Mouse (Mus musculus) adrenal gland, adult 2 months (tissue): ENCODE measurements around the gene D630003M21Rik. TPM values are rescaled to one million over a fixed set of nuclear protein-coding genes. Genes with fewer than 3 reads are reported as not detected.

Experiments used
- DNase-seq: peaks from one replicate; pipeline ENCODE4 v3.0.0; 2021
- polyA plus RNA-seq: library from polyadenylated mRNA; depleted of rRNA; stranded (reverse); fragments of >200 nt; gene quantifications from 2 replicates; pipeline ENCODE4 v1.2.3, GENCODE M21; 2012
- total RNA-seq, 2 experiments: library from RNA; stranded (reverse); gene quantifications; 2 replicates each; pipeline ENCODE4 v1.2.3; 2021

Gene D630003M21Rik
- total and polyA plus RNA-seq, 3 experiments, result 1.4 to 4.1 (median 3.1) TPM

DNA sequence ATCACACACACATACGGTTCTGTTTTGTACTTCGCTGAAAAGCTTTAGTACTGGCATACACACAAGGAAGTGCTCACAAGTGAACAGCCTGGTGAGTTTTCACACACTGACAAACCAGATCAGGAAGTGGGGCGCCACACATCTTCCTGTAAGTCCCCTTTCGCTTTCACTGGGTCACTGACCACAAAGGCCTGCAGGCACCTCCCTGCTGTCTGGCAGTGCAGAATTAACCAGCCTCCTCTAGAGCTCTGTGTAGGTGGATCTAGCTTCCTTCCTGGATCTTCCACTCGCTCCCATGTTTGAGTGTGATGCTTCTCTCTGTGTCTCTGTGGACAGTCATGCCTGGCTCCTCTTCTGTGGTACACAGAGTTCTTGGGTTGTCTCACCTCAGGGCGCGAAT, 62.4 kb downstream of the D630003M21Rik start:
- peak; percentile 42 for DNase-seq

DNA sequence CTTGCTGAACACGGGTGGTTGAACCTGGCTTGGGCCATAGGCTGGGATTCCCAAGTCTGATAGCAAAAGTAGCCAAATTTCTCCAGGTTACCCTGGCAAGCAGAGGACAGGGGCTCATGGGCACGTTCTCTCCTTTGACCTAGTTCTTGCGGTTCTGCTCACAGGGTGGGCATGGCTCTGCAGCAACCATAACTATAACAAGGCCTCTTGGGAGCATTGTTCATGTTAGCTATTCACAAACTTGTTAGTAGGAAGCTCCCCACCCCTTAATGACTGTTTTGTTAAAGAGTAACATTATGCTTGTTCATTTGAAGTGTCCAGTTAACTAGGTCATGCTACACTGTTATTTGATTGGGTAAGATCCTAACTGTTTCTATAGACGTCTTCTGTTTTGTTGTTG, 63.2 kb downstream of the D630003M21Rik start:
- no peak for DNase-seq

DNA sequence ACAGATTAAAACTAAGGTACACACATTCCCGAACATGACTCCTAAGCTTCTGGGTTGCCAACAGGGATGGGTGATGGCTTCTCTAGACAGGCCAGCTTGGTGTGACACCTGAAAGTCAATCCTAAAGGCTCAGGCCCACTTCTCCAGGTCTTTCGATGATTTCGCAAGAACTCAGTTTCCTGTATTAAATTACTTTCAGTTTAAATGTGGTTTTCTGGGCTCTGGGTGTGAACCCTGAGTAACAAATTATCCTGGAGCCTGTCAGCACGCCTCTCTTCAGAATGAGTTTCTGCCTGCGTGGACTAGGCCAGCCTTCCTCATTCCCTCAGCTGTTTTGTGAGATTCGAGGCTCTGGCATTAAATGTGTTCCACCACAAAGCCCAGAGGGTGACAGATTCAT, 66.0 kb downstream of the D630003M21Rik start:
- DNase-seq, result no peak

GRCm38 (mm10) chr2:158161761-158162160, 67.3 kb downstream of the D630003M21Rik start:
- no peak for DNase-seq

DNA sequence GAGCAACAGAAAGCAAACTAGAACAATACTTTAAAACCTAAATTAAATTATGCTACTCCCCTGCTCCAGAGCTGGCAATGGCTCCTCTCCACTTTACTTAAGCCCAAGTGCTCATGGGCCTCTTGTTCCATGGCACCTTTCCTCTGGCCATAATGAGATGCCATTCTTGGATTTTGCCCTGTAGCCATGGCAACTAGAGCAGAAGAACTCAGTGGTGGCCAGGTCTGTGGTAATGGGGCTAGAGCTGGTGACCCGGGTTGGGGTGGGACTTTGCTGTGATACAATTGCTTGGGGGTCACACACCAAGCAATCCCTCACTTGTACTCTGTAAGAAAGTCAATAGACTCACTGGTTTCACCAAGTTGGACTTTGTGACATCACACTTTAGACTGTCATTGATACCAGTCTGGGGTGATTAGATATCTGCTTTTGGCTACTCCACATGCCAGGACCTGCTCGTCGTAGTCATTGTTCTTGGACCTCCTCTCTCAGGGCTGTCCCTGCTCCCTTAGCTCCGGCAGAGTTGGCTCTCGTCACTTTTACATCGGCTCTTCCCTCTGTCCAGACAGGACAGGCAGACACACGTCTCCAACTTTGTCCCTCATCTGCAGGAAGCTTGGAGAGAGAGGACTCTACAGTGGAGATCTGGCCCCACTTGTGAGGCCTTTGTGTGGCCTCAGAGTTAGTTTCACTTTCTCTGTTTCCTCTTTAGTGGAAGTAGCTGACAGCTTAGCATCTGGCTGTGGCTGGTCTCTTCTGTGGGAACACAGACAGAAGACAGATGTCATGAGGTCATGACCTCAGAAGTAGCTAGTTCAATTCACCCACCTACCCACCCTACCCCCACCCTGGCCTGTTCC, 69.4 kb downstream of the D630003M21Rik start:
- no peak for DNase-seq

DNA sequence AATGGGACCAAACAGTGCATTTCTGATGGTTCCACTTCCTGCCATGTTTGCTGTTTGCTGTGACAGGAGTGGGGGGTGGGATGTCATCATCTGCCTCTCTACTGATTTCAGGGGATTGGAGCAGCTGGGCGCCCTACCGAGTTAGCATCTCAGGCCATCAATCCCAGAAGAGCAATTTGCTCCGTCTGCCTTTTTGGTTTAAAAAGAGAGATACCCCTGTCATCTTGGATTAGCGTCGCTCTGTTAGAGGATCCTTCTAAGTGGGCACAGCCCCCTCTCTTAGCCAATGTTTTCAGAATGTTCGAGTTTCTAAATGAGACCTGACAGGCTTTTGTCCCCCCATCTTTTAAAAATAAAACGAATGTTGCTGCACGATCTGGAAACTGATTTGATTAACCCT, 71.4 kb downstream of the D630003M21Rik start:
- DNase-seq, result no peak

DNA sequence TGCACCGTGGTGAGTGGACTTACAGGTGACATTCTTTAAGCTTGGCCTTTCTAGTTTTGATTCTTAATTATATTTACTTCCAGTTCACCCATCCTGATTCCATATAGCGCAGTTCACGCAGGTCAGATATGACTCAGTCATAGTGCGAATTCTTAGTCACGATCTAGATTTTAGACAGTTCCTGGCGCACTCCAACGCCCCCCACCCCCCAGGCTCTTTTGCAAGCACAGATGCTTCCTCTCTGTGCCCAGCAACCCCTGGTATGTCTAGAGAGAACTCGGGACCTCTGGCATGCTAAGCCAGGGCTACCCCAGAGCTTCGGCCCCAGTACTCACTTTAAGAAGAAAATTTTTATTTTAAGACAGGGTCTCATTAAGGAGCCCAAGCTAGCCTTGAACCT, 72.5 kb downstream of the D630003M21Rik start:
- no peak for DNase-seq

GRCm38 (mm10) chr2:158155615-158156014, 73.4 kb downstream of the D630003M21Rik start:
- no peak for DNase-seq

- no peak for DNase-seq
Observed at GRCm38 (mm10) chr2:158155101-158155500, 73.9 kb downstream of the D630003M21Rik start.

- DNase-seq, result no peak
Observed at GRCm38 (mm10) chr2:158154641-158155040, 74.4 kb downstream of the D630003M21Rik start.

DNA sequence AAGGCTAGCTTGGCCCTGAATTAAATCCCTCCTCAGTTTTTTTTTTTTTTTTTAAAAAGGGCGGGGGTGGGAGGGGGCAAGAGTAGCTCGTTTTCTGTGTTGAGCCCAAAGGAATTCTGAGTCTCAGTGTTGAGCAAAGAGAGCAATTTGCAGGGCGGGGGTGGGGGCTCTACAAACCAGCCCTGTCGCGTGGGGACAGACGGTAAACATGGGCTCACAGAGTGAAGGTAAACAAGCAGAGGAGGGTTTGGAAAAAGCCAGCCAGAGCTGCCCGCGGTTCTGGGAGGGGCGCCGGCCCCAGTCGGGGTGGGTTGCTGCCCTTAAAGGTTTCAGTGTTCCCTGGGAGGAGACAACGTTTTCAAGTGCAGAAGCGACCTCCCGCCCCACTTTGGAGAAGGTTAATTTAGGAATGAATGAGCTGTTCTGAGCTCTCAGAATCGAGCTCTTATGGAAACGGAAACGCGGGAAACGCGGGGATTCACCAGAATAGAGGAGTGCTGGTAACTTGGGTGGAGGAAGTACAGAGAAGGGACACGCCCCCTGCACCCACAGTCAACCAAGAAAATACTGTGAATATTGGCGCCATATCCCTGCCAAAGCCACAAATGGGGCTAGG, 75.2 kb downstream of the D630003M21Rik start:
- DNase-seq, result no peak

DNA sequence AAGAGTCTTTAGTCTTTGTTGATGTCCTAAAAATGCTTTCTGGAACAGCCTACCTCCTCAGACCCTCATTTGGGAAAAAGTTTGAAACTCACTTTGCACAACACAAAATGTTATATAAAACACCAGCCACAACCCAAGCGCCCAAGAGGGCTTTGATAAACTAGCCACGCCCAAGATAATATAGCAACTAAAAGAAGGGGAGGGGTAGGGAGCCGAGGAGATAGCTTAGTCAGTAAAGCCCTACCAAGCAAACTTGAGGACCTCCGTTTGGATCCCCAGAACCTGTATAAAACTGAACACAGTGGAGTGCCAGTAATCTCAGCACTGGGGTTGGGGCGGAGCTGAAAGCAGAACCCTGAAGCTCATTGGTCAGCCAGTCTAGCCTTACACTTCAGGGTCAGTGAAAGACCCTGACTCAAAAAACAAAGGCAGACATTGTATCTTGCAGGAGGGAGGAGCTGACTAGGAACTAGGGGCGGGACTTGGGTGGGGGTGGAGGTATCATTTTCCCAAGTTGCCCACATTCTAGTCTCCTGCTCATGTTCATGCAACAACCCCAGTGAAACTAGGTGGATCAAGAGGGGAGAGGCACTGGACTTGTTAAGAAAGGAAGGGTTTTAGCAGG, 76.2 kb downstream of the D630003M21Rik start:
- DNase-seq, result no peak

- no peak for DNase-seq
Observed at GRCm38 (mm10) chr2:158151077-158151476, 77.9 kb downstream of the D630003M21Rik start.

GRCm38 (mm10) chr2:158146971-158147370, 82.1 kb downstream of the D630003M21Rik start:
- DNase-seq, result no peak

DNA sequence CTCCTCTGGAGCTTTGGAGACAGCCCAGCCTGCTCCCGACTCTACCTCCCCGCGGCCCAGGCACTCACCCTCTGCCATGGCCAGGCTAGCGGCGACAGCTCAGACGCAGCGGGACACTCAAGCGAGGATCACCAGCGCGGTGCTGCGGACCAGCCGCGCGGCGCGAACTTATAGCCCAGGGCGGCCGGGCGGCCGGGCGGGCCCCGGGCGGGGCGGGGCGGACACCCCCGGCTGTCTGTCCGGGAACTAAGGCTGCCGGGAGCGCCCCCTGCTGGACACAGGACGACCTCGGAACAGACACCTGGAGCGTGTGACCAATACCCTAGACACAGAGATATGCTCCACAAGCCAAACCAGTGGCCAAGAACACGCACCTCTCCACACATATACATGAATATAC, 82.8 kb downstream of the D630003M21Rik start, which contains the start of gene Tgm2:
Gene Tgm2 (minus strand): TSS at position 214 of the 400 bp plus-strand sequence.
- peak; percentile 92 for DNase-seq

- no peak for DNase-seq
Observed at GRCm38 (mm10) chr2:158145528-158146065, 83.4 kb downstream of the D630003M21Rik start.

- no peak for DNase-seq
Observed at GRCm38 (mm10) chr2:158144750-158145527, 84.1 kb downstream of the D630003M21Rik start.

DNA sequence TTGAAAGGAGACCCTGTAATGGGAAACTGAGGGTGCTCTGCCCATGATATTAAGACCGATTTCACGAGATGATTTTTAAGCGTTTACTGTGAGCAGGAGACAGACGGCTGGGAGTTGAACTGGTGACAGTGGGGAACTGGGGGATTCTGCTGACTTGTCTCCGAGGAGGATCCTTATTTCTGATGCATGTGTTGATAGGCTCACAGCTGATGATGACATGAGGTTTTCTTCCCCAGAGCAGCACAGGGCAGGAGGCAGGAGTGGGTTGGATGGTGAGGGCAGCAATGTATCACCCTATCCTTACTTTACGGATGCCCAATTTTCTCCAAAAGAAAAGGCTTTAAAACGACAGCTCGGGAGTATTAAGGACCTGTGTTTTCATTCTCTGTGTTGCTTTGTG, 84.8 kb downstream of the D630003M21Rik start:
- DNase-seq, result no peak

DNA sequence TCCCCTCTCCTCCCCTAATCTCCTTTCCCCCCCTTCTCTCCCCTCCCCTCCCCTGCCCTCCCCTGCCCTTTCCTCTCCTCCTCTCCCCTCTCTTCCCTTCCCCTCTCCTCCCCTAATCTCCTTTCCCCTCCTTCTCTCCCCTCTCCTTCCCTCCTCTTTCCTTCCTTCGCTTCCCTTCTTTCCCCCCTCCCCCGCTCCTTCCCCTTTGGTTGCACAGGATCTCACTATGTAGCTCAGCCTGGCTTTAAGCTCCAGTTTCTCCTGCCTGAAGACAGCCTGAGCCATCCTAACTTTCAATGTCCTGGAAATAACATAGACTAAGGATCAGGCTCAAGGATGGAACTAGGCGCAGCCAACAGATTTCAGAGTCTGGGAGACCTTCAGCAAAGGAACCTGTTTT, 85.2 kb downstream of the D630003M21Rik start:
- no peak for DNase-seq

DNA sequence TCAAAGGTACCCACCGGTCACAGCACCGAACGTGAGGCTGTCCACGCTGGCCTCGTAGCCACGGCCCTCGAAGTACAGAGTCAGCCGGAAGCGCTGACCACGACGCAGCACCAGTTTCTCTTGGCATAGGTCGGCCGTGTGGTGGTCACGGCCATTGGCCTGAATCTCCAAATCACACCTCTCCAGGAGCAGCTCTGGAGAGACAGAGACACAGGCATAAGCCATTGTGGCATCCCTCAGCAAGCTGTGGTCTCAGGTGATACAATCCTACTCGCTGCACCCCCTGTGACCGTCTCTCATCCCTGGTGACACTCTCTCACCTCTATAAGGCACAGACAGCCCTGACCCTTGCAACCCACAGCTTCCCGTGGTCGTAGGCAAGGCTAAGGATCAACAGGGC, 86.0 kb downstream of the D630003M21Rik start:
- DNase-seq, result no peak

- DNase-seq, result peak; percentile 73
Observed at GRCm38 (mm10) chr2:158141690-158142440, 87.2 kb downstream of the D630003M21Rik start.
